Mouse (Mus musculus) heart, embryonic 13.5 days (tissue): Measurements from ENCODE around the gene 1700001O22Rik. TPM values are rescaled to one million over a fixed set of nuclear protein-coding genes. Genes with fewer than 3 reads are reported as not detected.

ENCODE experiments used
- ATAC-seq: fragments of 200-750 bp; cut with Nextera tagmentation; 2 replicates; pipeline ENCODE4 v1.8.0; 2017; ENCODE audit warnings: moderate TSS enrichment; ENCODE audit not compliant: insufficient number of reproducible peaks, low FRiP score, low TSS enrichment; ENCODE audit errors: extremely low read depth
- H3K27ac ChIP-seq: fragments of 300-500 bp; sonication (generic); replicated peaks from 2 replicates; pipeline ENCODE4 v1.5.1; 2015; ENCODE audit warnings: moderate library complexity, mild to moderate bottlenecking, inconsistent platforms
- H3K27me3 ChIP-seq: fragments of 300-500 bp; sonication (generic); replicated peaks from 2 replicates; pipeline ENCODE4 v1.6.1; 2015; ENCODE audit warnings: mild to moderate bottlenecking, inconsistent platforms
- H3K36me3 ChIP-seq: fragments of 300-500 bp; sonication (generic); 2 replicates; pipeline ENCODE4 v1.6.1; 2015; ENCODE audit warnings: mild to moderate bottlenecking, inconsistent platforms
- H3K4me1 ChIP-seq: fragments of 300-500 bp; sonication (generic); 2 replicates; pipeline ENCODE4 v1.6.1; 2015; ENCODE audit warnings: inconsistent platforms
- H3K4me2 ChIP-seq: fragments of 300-500 bp; sonication (generic); 2 replicates; pipeline ENCODE4 v1.6.1; 2015; ENCODE audit warnings: inconsistent platforms, mild to moderate bottlenecking, moderate library complexity
- H3K4me3 ChIP-seq: fragments of 300-500 bp; sonication (generic); 2 replicates; pipeline ENCODE4 v1.5.1; 2015; ENCODE audit warnings: moderate library complexity, mild to moderate bottlenecking, inconsistent platforms
- H3K9ac ChIP-seq: fragments of 300-500 bp; sonication (generic); 2 replicates; pipeline ENCODE4 v1.6.1; 2015; ENCODE audit warnings: inconsistent platforms, mild to moderate bottlenecking, moderate library complexity
- H3K9me3 ChIP-seq: fragments of 300-500 bp; sonication (generic); 2 replicates; pipeline ENCODE4 v1.6.1; 2016; ENCODE audit warnings: inconsistent platforms
- WGBS: fragments of 180-500 bp; shearing (Covaris S2); methylation state at CpG from one replicate; pipeline ENCODE4 v1.1.7; 2015; ENCODE audit warnings: mixed read lengths; 5-methylcytosine and 5-hydroxymethylcytosine counted together
- polyA plus RNA-seq: library from polyadenylated mRNA; unstranded; fragments of >200 nt; fragmentation: Nextera tagmentation; extraction: Ambion mirVana; gene quantifications from 2 replicates; pipeline ENCODE4 v1.2.1, GENCODE M21; 2015

Gene 1700001O22Rik
- polyA plus RNA-seq = 1.7 and 2.1 TPM in 2 replicates

- H3K4me2 ChIP-seq = no peak within 1 kb of the TSS
- ATAC-seq = no peak
- H3K36me3 ChIP-seq = no peaks in the 10 kb centered on the region
- H3K9me3 ChIP-seq = no peaks in the 10 kb centered on the region
- no peak within 1 kb of the TSS for H3K4me3 ChIP-seq
- H3K9ac ChIP-seq = no peak within 1 kb of the TSS
- peaks cover 49% of the 10 kb centered on the region for H3K27me3 ChIP-seq
- peaks cover 27% of the 10 kb centered on the region for H3K4me1 ChIP-seq
- WGBS = 80% methylated on average over 3 of the region's 3 CpGs
- no peak within 1 kb of the TSS for H3K27ac ChIP-seq
These were observed at the start of gene 1700001O22Rik for GRCm38 (mm10) chr2:30803604-30804003. Gene 1700001O22Rik, minus strand, starts transcription at chr2:30803661.

GRCm38 (mm10) chr2:30852771-30853313 lies 49.4 kb upstream of the 1700001O22Rik start:
- Histone ChIP-seq H3K27me3 (no peaks in the 10 kb centered on the region), H3K27ac (peak overlapping the region; percentile 10; the same call in 1 of the 2 replicates), H3K4me3 (no peak overlapping the region), H3K36me3 (no peaks in the 10 kb centered on the region), H3K9me3 (no peaks in the 10 kb centered on the region), H3K9ac (peak overlapping the region; percentile 58), H3K4me2 (peak overlapping the region; percentile 0; the same call in 1 of the 2 replicates), H3K4me1 (peaks cover 61% of the 10 kb centered on the region)
- WGBS = 23% methylated on average over 20 of the region's 20 CpGs
- no peak for ATAC-seq

GRCm38 (mm10) chr2:30850581-30850980 lies 47.1 kb upstream of the 1700001O22Rik start:
- Histone ChIP-seq H3K4me3 (no peak overlapping the region), H3K9me3 (no peaks in the 10 kb centered on the region), H3K9ac (peak overlapping the region; percentile 52), H3K4me2 (no peak overlapping the region), H3K27me3 (peaks cover 8% of the 10 kb centered on the region), H3K36me3 (no peaks in the 10 kb centered on the region), H3K27ac (peak overlapping the region; percentile 42), H3K4me1 (peaks cover 78% of the 10 kb centered on the region)
- ATAC-seq = no peak
- WGBS = 24% methylated on average over 6 of the region's 6 CpGs

GRCm38 (mm10) chr2:30848184-30848583 lies 44.7 kb upstream of the 1700001O22Rik start:
- H3K4me1 ChIP-seq = peaks cover 78% of the 10 kb centered on the region
- 62% methylated on average over 8 of the region's 8 CpGs for WGBS
- H3K27ac ChIP-seq = no peak overlapping the region
- peaks cover 20% of the 10 kb centered on the region for H3K27me3 ChIP-seq
- H3K4me2 ChIP-seq = no peak overlapping the region
- H3K36me3 ChIP-seq = no peaks in the 10 kb centered on the region
- no peak overlapping the region for H3K4me3 ChIP-seq
- ATAC-seq = no peak
- H3K9me3 ChIP-seq = no peaks in the 10 kb centered on the region
- no peak overlapping the region for H3K9ac ChIP-seq

GRCm38 (mm10) chr2:30846723-30847122 lies 43.3 kb upstream of the 1700001O22Rik start:
- 13% methylated on average over 6 of the region's 6 CpGs for WGBS
- Histone ChIP-seq H3K4me3 (peak overlapping the region; percentile 73), H3K27me3 (peaks cover 20% of the 10 kb centered on the region), H3K4me1 (peaks cover 77% of the 10 kb centered on the region), H3K36me3 (no peaks in the 10 kb centered on the region), H3K4me2 (peak overlapping the region; percentile 78), H3K27ac (peak overlapping the region; percentile 88), H3K9me3 (no peaks in the 10 kb centered on the region), H3K9ac (peak overlapping the region; percentile 95)
- peak; percentile 48; the same call in 1 of the 2 replicates for ATAC-seq

- ATAC-seq = 0 out of 2 replicates have a peak, but pooled peaks have one; percentile 4
- Histone ChIP-seq H3K36me3 (no peaks in the 10 kb centered on the region), H3K27me3 (peaks cover 20% of the 10 kb centered on the region), H3K4me1 (peaks cover 75% of the 10 kb centered on the region), H3K4me2 (peak overlapping the region; percentile 78), H3K9ac (peak overlapping the region; percentile 95), H3K4me3 (peak overlapping the region; percentile 73), H3K9me3 (no peaks in the 10 kb centered on the region), H3K27ac (peak overlapping the region; percentile 88)
- WGBS = 46% methylated on average over 8 of the region's 8 CpGs
These were observed 42.8 kb upstream of the 1700001O22Rik start for GRCm38 (mm10) chr2:30846236-30846635.

GRCm38 (mm10) chr2:30845152-30846070 lies 42.0 kb upstream of the 1700001O22Rik start:
- WGBS = 1% methylated on average over 71 of the region's 80 CpGs
- no peaks in the 10 kb centered on the region for H3K9me3 ChIP-seq
- H3K9ac ChIP-seq = peak overlapping the region; percentile 95
- peak overlapping the region; percentile 78 for H3K4me2 ChIP-seq
- peak overlapping the region; percentile 73 for H3K4me3 ChIP-seq
- H3K27ac ChIP-seq = peak overlapping the region; percentile 88
- H3K27me3 ChIP-seq = peaks cover 20% of the 10 kb centered on the region
- 0 out of 2 replicates have a peak, but pooled peaks have one; percentile 9 for ATAC-seq
- H3K36me3 ChIP-seq = no peaks in the 10 kb centered on the region
- H3K4me1 ChIP-seq = peaks cover 67% of the 10 kb centered on the region

GRCm38 (mm10) chr2:30842615-30843014 lies 39.2 kb upstream of the 1700001O22Rik start:
- H3K9ac ChIP-seq = peak overlapping the region; percentile 72
- H3K4me3 ChIP-seq = 0 out of 2 replicates have a peak overlapping the region, but pooled peaks have one; percentile 11
- no peaks in the 10 kb centered on the region for H3K36me3 ChIP-seq
- peak overlapping the region; percentile 84 for H3K27ac ChIP-seq
- peaks cover 20% of the 10 kb centered on the region for H3K27me3 ChIP-seq
- peak overlapping the region; percentile 55 for H3K4me2 ChIP-seq
- ATAC-seq = no peak
- WGBS = 15% methylated on average over 10 of the region's 10 CpGs
- H3K9me3 ChIP-seq = no peaks in the 10 kb centered on the region
- peaks cover 48% of the 10 kb centered on the region for H3K4me1 ChIP-seq

GRCm38 (mm10) chr2:30836238-30836990 lies 33.0 kb upstream of the 1700001O22Rik start:
- no peak for ATAC-seq
- Histone ChIP-seq H3K4me3 (0 out of 2 replicates have a peak overlapping the region, but pooled peaks have one; percentile 2), H3K4me2 (peak overlapping the region; percentile 34), H3K9me3 (no peaks in the 10 kb centered on the region), H3K36me3 (no peaks in the 10 kb centered on the region), H3K9ac (peak overlapping the region; percentile 56), H3K4me1 (peaks cover 43% of the 10 kb centered on the region), H3K27me3 (no peaks in the 10 kb centered on the region), H3K27ac (peak overlapping the region; percentile 33)
- 20% methylated on average over 21 of the region's 21 CpGs for WGBS

GRCm38 (mm10) chr2:30834373-30835022 lies 31.0 kb upstream of the 1700001O22Rik start, which contains the start of gene Prrx2:
Gene Prrx2, plus strand, starts transcription at chr2:30834972.
- no peaks in the 10 kb centered on the region for H3K9me3 ChIP-seq
- no peaks in the 10 kb centered on the region for H3K36me3 ChIP-seq
- WGBS = 45% methylated on average over 8 of the region's 10 CpGs
- H3K9ac ChIP-seq = peak within 1 kb of the TSS; percentile 56; the same call in 1 of the 2 replicates
- no peak for ATAC-seq
- no peak within 1 kb of the TSS for H3K4me3 ChIP-seq
- H3K27me3 ChIP-seq = no peaks in the 10 kb centered on the region
- H3K4me2 ChIP-seq = no peak within 1 kb of the TSS
- H3K27ac ChIP-seq = peak within 1 kb of the TSS; percentile 80
- peaks cover 43% of the 10 kb centered on the region for H3K4me1 ChIP-seq
